In genomic region chr7:16183663-16184062, GRCm38 (mm10) we compare ENCODE assay signal across 10 mouse cellular contexts. TPM values are rescaled to one million over a fixed set of nuclear protein-coding genes. Genes with fewer than 3 reads are reported as not detected.
DNase-seq lines count a peak whose midpoint lies in the region; ATAC-seq lines count a peak whose summit lies in the region.
"Had no signal": no experiment of that assay in that cellular context is flagged by ENCODE, and none has a peak within 500 bp of the region (broad histone marks: within the 10 kb centered on the region; RNA-seq: fewer than 3 reads in every experiment).

No protein-coding gene starts in this region.

- H3K9me3 ChIP-seq in midbrain, embryonic 10.5 days (replicated peaks) = no peaks in the 10 kb centered on the region
- H3K9me3 ChIP-seq in midbrain, embryonic 16.5 days (replicated peaks; ENCODE audit: control insufficient read depth, low read length, poor library complexity, severe bottlenecking) = no peaks in the 10 kb centered on the region
- H3K9me3 ChIP-seq: embryonic facial prominence, embryonic 12.5 days; lung, embryonic 15.5 days had no signal

- no peak for ATAC-seq in midbrain, embryonic 16.5 days
- ATAC-seq in megakaryocyte, adult 5-6 weeks (ENCODE audit: poor library complexity, severe bottlenecking) = 0 out of 2 replicates have a peak, but pooled peaks have one; percentile 47
- ATAC-seq in activated CD4-positive, CD25-positive, alpha-beta regulatory T cell, adult 4 months = no peak

- DNase-seq in midbrain, embryonic 10.5 days (ENCODE audit: low spot score) = peak; percentile 38
- DNase-seq in ZHBTc4 (ENCODE audit: low read depth, low spot score) = peak; percentile 73
- DNase-seq in kidney, adult 11 months = peak; percentile 21
- DNase-seq in left cerebral cortex, adult 8-10 months (ENCODE audit: low spot score in 2 of 2) = no peak
- DNase-seq in layer of hippocampus, adult 18-20 months (ENCODE audit: low spot score in 2 of 2) = no peak

- H3K4me1 ChIP-seq in midbrain, embryonic 10.5 days = no peaks in the 10 kb centered on the region
- H3K4me1 ChIP-seq in midbrain, embryonic 16.5 days (ENCODE audit: control insufficient read depth, insufficient read depth, low read length) = no peaks in the 10 kb centered on the region
- H3K4me1 ChIP-seq: embryonic facial prominence, embryonic 12.5 days; lung, embryonic 15.5 days had no signal

- no peak overlapping the region for H3K4me3 ChIP-seq in midbrain, embryonic 10.5 days
- no peak overlapping the region for H3K4me3 ChIP-seq in midbrain, embryonic 16.5 days (ENCODE audit: low read depth, low read length)
- H3K4me3 ChIP-seq: embryonic facial prominence, embryonic 12.5 days; lung, embryonic 15.5 days had no signal

- H3K27me3 ChIP-seq in midbrain, embryonic 10.5 days (ENCODE audit: low read depth, poor library complexity, severe bottlenecking) = no peaks in the 10 kb centered on the region
- H3K27me3 ChIP-seq in midbrain, embryonic 16.5 days (ENCODE audit: control insufficient read depth, insufficient read depth, low read depth, low read length) = no peaks in the 10 kb centered on the region
- H3K27me3 ChIP-seq: embryonic facial prominence, embryonic 12.5 days; lung, embryonic 15.5 days had no signal

- H3K4me2 ChIP-seq in midbrain, embryonic 16.5 days (ENCODE audit: low read length) = no peak overlapping the region
- H3K4me2 ChIP-seq: embryonic facial prominence, embryonic 12.5 days; lung, embryonic 15.5 days had no signal

- peaks cover 68% of the 10 kb centered on the region for H3K36me3 ChIP-seq in midbrain, embryonic 10.5 days
- H3K36me3 ChIP-seq in midbrain, embryonic 16.5 days (ENCODE audit: control insufficient read depth, insufficient read depth, low read length) = peaks cover 42% of the 10 kb centered on the region
- H3K36me3 ChIP-seq: lung, embryonic 15.5 days had no signal

- no peak overlapping the region for H3K27ac ChIP-seq in midbrain, embryonic 10.5 days (replicated peaks)
- no peak overlapping the region for H3K27ac ChIP-seq in midbrain, embryonic 16.5 days (ENCODE audit: low read length)
- H3K27ac ChIP-seq: embryonic facial prominence, embryonic 12.5 days; lung, embryonic 15.5 days had no signal

- 24% methylated on average over 8 of the region's 8 CpGs for WGBS in midbrain, embryonic 10.5 days
- 30% methylated on average over 8 of the region's 8 CpGs for WGBS in midbrain, embryonic 16.5 days

- no peak overlapping the region for H3K9ac ChIP-seq in midbrain, embryonic 16.5 days (ENCODE audit: low read depth, low read length)
- H3K9ac ChIP-seq: embryonic facial prominence, embryonic 12.5 days; lung, embryonic 15.5 days had no signal

RNA-seq across cellular contexts. Expression of gene Meis3, which starts 8.8 kb away (rescaled TPM):
- polyA plus RNA-seq in midbrain, embryonic 10.5 days (2016; fragmentation: Nextera tagmentation; extraction: Ambion mirVana) = 80.7 and 99.3 TPM in 2 replicates
- polyA plus RNA-seq in midbrain, embryonic 16.5 days (2015; fragmentation: Nextera tagmentation; extraction: Ambion mirVana) = 143 and 147 TPM in 2 replicates
- total RNA-seq in megakaryocyte, adult 5-6 weeks (2015) = 0.89 and 1.9 TPM in 2 replicates
- total RNA-seq in megakaryocyte, adult 5-6 weeks (2017) = not detected in 2 replicates
- total RNA-seq in left cerebral cortex, adult 8-10 months (2022) = 10 to 100 TPM; 42.6 to 48.9 (median 46.4) TPM
- polyA plus RNA-seq in activated CD4-positive, CD25-positive, alpha-beta regulatory T cell, adult 4 months (2017; shearing (Covaris generic)) = 10 to 100 TPM; 11.0 to 17.9 TPM
- total RNA-seq in layer of hippocampus, adult 18-20 months (2021) = 10 to 100 TPM; 33.7 to 38.2 TPM

RNA-seq across cellular contexts. Expression of gene Dhx34, which starts 38.2 kb away (rescaled TPM):
- polyA plus RNA-seq in midbrain, embryonic 10.5 days (2016; fragmentation: Nextera tagmentation; extraction: Ambion mirVana) = 19.9 and 20.2 TPM in 2 replicates
- polyA plus RNA-seq in midbrain, embryonic 16.5 days (2015; fragmentation: Nextera tagmentation; extraction: Ambion mirVana) = 13.6 and 14.3 TPM in 2 replicates
- 8.5 and 9.5 TPM in 2 replicates for total RNA-seq in megakaryocyte, adult 5-6 weeks (2015)
- 7.5 and 8.3 TPM in 2 replicates for total RNA-seq in megakaryocyte, adult 5-6 weeks (2017)
- 10 to 100 TPM; 12.4 to 14.5 (median 13.4) TPM for total RNA-seq in left cerebral cortex, adult 8-10 months (2022)
- 10 to 100 TPM in 1 of 2 experiments, 1 to 10 TPM in 1; 7.0 to 10.9 TPM for polyA plus RNA-seq in activated CD4-positive, CD25-positive, alpha-beta regulatory T cell, adult 4 months (2017; shearing (Covaris generic))
- total RNA-seq in layer of hippocampus, adult 18-20 months (2021) = 10 to 100 TPM; 10.7 to 12.5 TPM

RNA-seq across cellular contexts. Expression of gene Slc8a2, which starts 54.0 kb away (rescaled TPM):
- 0.21 and 0.25 TPM in 2 replicates for polyA plus RNA-seq in midbrain, embryonic 10.5 days (2016; fragmentation: Nextera tagmentation; extraction: Ambion mirVana)
- polyA plus RNA-seq in midbrain, embryonic 16.5 days (2015; fragmentation: Nextera tagmentation; extraction: Ambion mirVana) = 0.73 and 1.0 TPM in 2 replicates
- total RNA-seq in megakaryocyte, adult 5-6 weeks (2015) = not detected in 2 replicates
- total RNA-seq in megakaryocyte, adult 5-6 weeks (2017) = not detected in 2 replicates
- total RNA-seq in left cerebral cortex, adult 8-10 months (2022) = 100 to 1,000 TPM; 210 to 222 (median 213) TPM
- not detected for polyA plus RNA-seq in activated CD4-positive, CD25-positive, alpha-beta regulatory T cell, adult 4 months (2017; shearing (Covaris generic))
- total RNA-seq in layer of hippocampus, adult 18-20 months (2021) = 100 to 1,000 TPM; 277 to 290 TPM

Comparison
In these comparisons a context has a peak if more than half of its experiments do, and no peak if none do; other contexts are left out.
1. DNase-seq: peak in midbrain, embryonic 10.5 days (single experiment), ZHBTc4 (single experiment) and kidney, adult 11 months (single experiment); none in left cerebral cortex, adult 8-10 months (0 of 2) and layer of hippocampus, adult 18-20 months (0 of 2).
2. RNA of gene Meis3, which starts 8.8 kb away (total RNA-seq): 42.6 to 48.9 TPM in left cerebral cortex, adult 8-10 months and 33.7 to 38.2 TPM in layer of hippocampus, adult 18-20 months; 0.89 to 1.9 TPM in megakaryocyte, adult 5-6 weeks; every median in the first group is over 10 times any median in the second.
3. RNA of gene Slc8a2, which starts 54.0 kb away (total RNA-seq): 277 to 290 TPM in layer of hippocampus, adult 18-20 months and 210 to 222 TPM in left cerebral cortex, adult 8-10 months; not detected in megakaryocyte, adult 5-6 weeks; every median in the first group is over 100 times any median in the second.